Mouse (Mus musculus): ENCODE results near the gene Dstn. TPM values are rescaled to one million over a fixed set of nuclear protein-coding genes. Genes with fewer than 3 reads are reported as not detected.

The Dstn gene
- total RNA-seq, 2 experiments from 2014 or later: 154 to 157 TPM

- intact Hi-C loops (cut with DNase I): no loop called here
- DNase-seq (ENCODE audit: extremely low spot score in 1 of 2, low spot score in 2 of 2): no peak
- Histone ChIP-seq H3K4me3 (no peak overlapping the region), H3K27ac (no peak overlapping the region)
- no peak for TF ChIP-seq CTCF (IDR thresholded peaks at IDR 0.05)
Observed at GRCm38 (mm10) chr2:143947981-143948380, 32.9 kb downstream of the Dstn start.

- no peak for TF ChIP-seq CTCF (IDR thresholded peaks at IDR 0.05)
- intact Hi-C loops (cut with DNase I): no loop called here
Observed at GRCm38 (mm10) chr2:143948416-143948815, 33.3 kb downstream of the Dstn start.

GRCm38 (mm10) chr2:143949217-143949616 lies 34.1 kb downstream of the Dstn start:
- Histone ChIP-seq H3K4me3 (no peak overlapping the region), H3K27ac (no peak overlapping the region)
- intact Hi-C loops (cut with DNase I): no loop called here
- DNase-seq (ENCODE audit: extremely low spot score in 1 of 2, low spot score in 2 of 2): no peak
- TF ChIP-seq CTCF (IDR thresholded peaks at IDR 0.05): no peak

More at GRCm38 (mm10) chr2:143948416-143948815, 33.3 kb downstream of the Dstn start:
- DNase-seq (ENCODE audit: extremely low spot score in 1 of 2, low spot score in 2 of 2): no peak
- Histone ChIP-seq H3K4me3 (no peak overlapping the region), H3K27ac (no peak overlapping the region)

GRCm38 (mm10) chr2:143950290-143951027 lies 35.3 kb downstream of the Dstn start:
- no peak for DNase-seq (ENCODE audit: extremely low spot score in 1 of 2, low spot score in 2 of 2)
- Histone ChIP-seq H3K27ac (no peak overlapping the region), H3K4me3 (no peak overlapping the region)
- intact Hi-C loops (cut with DNase I): no loop called here
- no peak for TF ChIP-seq CTCF (IDR thresholded peaks at IDR 0.05)

- no peak for DNase-seq (ENCODE audit: extremely low spot score in 1 of 2, low spot score in 2 of 2)
- H3K4me3 ChIP-seq: no peak overlapping the region
- intact Hi-C loops (cut with DNase I): no loop called here
- no peak overlapping the region for H3K27ac ChIP-seq
- TF ChIP-seq CTCF (IDR thresholded peaks at IDR 0.05): no peak
Observed at GRCm38 (mm10) chr2:143951028-143951420, 35.9 kb downstream of the Dstn start.

- H3K4me3 ChIP-seq: no peak overlapping the region
- no peak for TF ChIP-seq CTCF (IDR thresholded peaks at IDR 0.05)
- no peak overlapping the region for H3K27ac ChIP-seq
- intact Hi-C loops (cut with DNase I): no loop called here
- no peak for DNase-seq (ENCODE audit: extremely low spot score in 1 of 2, low spot score in 2 of 2)
Observed at GRCm38 (mm10) chr2:143951546-143952315, 36.6 kb downstream of the Dstn start.

GRCm38 (mm10) chr2:143953944-143954343 lies 38.8 kb downstream of the Dstn start:
- TF ChIP-seq CTCF (IDR thresholded peaks at IDR 0.05): no peak
- no peak overlapping the region for H3K4me3 ChIP-seq
- intact Hi-C loops (cut with DNase I): no loop called here
- DNase-seq (ENCODE audit: extremely low spot score in 1 of 2, low spot score in 2 of 2): no peak
- H3K27ac ChIP-seq: no peak overlapping the region

- no peak for DNase-seq (ENCODE audit: extremely low spot score in 1 of 2, low spot score in 2 of 2)
- no peak for TF ChIP-seq CTCF (IDR thresholded peaks at IDR 0.05)
- Histone ChIP-seq H3K4me3 (no peak overlapping the region), H3K27ac (no peak overlapping the region)
- intact Hi-C loops (cut with DNase I): no loop called here
Observed at GRCm38 (mm10) chr2:143955004-143955403, 39.9 kb downstream of the Dstn start.

- H3K27ac ChIP-seq: no peak overlapping the region
- intact Hi-C loops (cut with DNase I): no loop called here
- H3K4me3 ChIP-seq: no peak overlapping the region
- DNase-seq (ENCODE audit: extremely low spot score in 1 of 2, low spot score in 2 of 2): no peak
- TF ChIP-seq CTCF (IDR thresholded peaks at IDR 0.05): no peak
Observed at GRCm38 (mm10) chr2:143955746-143956145, 40.6 kb downstream of the Dstn start.

GRCm38 (mm10) chr2:143962192-143962591 lies 47.1 kb downstream of the Dstn start:
- TF ChIP-seq CTCF (IDR thresholded peaks at IDR 0.05): no peak
- H3K27ac ChIP-seq: no peak overlapping the region
- no peak for DNase-seq (ENCODE audit: extremely low spot score in 1 of 2, low spot score in 2 of 2)
- intact Hi-C loops (cut with DNase I): no loop called here
- H3K4me3 ChIP-seq: no peak overlapping the region

- Histone ChIP-seq H3K27ac (no peak overlapping the region), H3K4me3 (no peak overlapping the region)
- intact Hi-C loops (cut with DNase I): no loop called here
- TF ChIP-seq CTCF (IDR thresholded peaks at IDR 0.05): no peak; the same call in 1 of the 2 replicates
- DNase-seq (ENCODE audit: extremely low spot score in 1 of 2, low spot score in 2 of 2): no peak
Observed at GRCm38 (mm10) chr2:143963318-143963717, 48.2 kb downstream of the Dstn start.

GRCm38 (mm10) chr2:143969260-143969659 lies 54.1 kb downstream of the Dstn start:
- DNase-seq (ENCODE audit: extremely low spot score in 1 of 2, low spot score in 2 of 2): no peak
- intact Hi-C loops (cut with DNase I): no loop called here
- no peak overlapping the region for H3K27ac ChIP-seq
- no peak overlapping the region for H3K4me3 ChIP-seq
- TF ChIP-seq CTCF (IDR thresholded peaks at IDR 0.05): no peak
